Comparison of ENCODE assay signal across 10 mouse cellular contexts in the genomic region with DNA sequence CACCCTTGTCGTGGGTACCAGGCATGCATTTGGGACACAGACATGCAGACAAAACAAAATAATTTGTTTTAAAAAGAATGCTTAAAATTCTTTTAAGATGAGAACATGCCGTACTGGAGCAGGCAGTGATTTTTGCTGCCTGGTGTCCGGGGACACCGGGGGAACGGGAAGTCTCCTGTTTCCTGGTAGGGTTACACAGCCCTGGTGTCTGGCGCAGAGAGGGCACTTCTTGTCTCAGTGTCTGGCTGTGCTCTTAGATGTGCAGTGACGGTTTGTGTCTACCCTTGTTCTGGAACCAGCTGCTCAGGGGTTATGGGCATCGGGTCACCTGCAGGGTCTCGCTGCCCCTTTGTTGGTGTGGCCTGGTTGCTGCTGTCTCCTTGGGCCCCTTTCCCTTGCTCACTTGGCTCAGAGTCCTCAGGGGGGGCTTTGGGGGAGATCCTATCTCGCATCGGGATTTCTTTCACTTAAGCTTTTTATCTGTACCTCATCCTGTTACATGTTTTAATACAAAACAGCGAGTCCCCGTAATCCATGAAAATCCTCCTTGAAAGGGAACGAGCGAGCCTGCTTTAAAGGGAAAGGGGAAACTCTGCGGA.
DNase-seq lines count a peak whose midpoint lies in the region.
"Had no signal": no experiment of that assay in that cellular context is flagged by ENCODE, and none has a peak within 500 bp of the region (broad histone marks: within the 10 kb centered on the region; RNA-seq: fewer than 3 reads in every experiment).

No protein-coding gene starts in this region.

- peak; percentile 41 for DNase-seq in cerebellum, adult 9-11 months
- DNase-seq in cerebellum, adult 18-20 months = no peak
- peak; percentile 33 for DNase-seq in kidney, adult 11 months
- no peak for DNase-seq in kidney, postnatal 10 days
- DNase-seq in retina, postnatal 1 day = peak; percentile 43
- DNase-seq in retina, embryonic 14.5 days (ENCODE audit: low spot score) = no peak
- DNase-seq in skeletal muscle tissue, adult 2 months (ENCODE audit: low read depth, low spot score) = peak; percentile 26
- DNase-seq in left cerebral cortex, adult 11 months (ENCODE audit: low spot score) = no peak
- DNase-seq: lung, postnatal 14 days; thymus, postnatal 14 days had no signal

Comparison
In these comparisons a context has a peak if more than half of its experiments do, and no peak if none do; other contexts are left out.
1. DNase-seq: peak in cerebellum, adult 9-11 months (single experiment), kidney, adult 11 months (single experiment), retina, postnatal 1 day (single experiment) and skeletal muscle tissue, adult 2 months (single experiment); none in cerebellum, adult 18-20 months (0 of 2), kidney, postnatal 10 days (single experiment), retina, embryonic 14.5 days (single experiment) and left cerebral cortex, adult 11 months (single experiment).